Mouse (Mus musculus) gastrocnemius, postnatal 36 days (tissue): ENCODE data around the gene D17H6S53E. TPM values are rescaled to one million over a fixed set of nuclear protein-coding genes. Genes with fewer than 3 reads are reported as not detected.

Source experiments
- DNase-seq, 2 experiments: peaks; one replicate each; pipeline ENCODE4 v3.0.0; 2022
- intact Hi-C: fragments of 180-260 bp; cut with DNase I; formaldehyde crosslinking; loops from one replicate; pipeline ENCODE4 v1.15.1; 2025
- long read RNA-seq, 2 experiments: library from polyadenylated mRNA; stranded (forward); transcript quantifications; one replicate each; pipeline ENCODE4 v2.0.0; 2021
- total RNA-seq, 2 experiments: library from RNA; stranded (reverse); gene quantifications; 2 replicates each; pipeline ENCODE4 v1.2.3; 2021

Gene D17H6S53E
- 10 to 100 TPM; 13.0 to 17.0 TPM for total RNA-seq
- long read RNA-seq, experiment 1, partial matches to known transcripts, result 0 of 4 reads
- long read RNA-seq, experiment 1, other reads (novel, unspliced or antisense), result 3 of 4 reads
- long read RNA-seq, experiment 2, partial matches to known transcripts, result 0 of 1 reads
- long read RNA-seq, experiment 2, other reads (novel, unspliced or antisense), result 1 of 1 reads

DNA sequence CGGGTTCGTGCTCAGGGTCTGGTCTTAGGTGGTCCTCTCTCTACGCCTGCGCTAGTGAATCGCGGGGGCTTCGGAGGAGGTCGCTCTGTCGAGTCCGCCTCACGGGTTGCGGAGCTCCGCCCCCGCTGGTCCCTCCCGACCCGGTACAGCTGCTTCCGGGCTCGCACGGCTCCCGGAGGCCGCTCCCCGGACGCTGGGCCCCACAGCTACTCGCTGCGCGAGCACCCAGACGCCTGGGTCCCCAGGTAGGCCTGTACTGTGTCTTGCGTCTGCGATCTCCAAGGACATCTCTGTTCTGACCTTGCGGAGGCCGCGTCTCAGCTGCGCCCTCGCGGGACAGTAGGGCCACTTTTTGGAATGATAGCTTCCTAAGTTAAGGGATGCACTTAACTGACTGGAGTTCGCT lies at the start of gene D17H6S53E:
D17H6S53E (plus strand) TSS at position 168 of the 406 bp plus-strand sequence.
- DNase-seq, result peak; percentile 65 to 73
- intact Hi-C loops, result no loop called here

DNA sequence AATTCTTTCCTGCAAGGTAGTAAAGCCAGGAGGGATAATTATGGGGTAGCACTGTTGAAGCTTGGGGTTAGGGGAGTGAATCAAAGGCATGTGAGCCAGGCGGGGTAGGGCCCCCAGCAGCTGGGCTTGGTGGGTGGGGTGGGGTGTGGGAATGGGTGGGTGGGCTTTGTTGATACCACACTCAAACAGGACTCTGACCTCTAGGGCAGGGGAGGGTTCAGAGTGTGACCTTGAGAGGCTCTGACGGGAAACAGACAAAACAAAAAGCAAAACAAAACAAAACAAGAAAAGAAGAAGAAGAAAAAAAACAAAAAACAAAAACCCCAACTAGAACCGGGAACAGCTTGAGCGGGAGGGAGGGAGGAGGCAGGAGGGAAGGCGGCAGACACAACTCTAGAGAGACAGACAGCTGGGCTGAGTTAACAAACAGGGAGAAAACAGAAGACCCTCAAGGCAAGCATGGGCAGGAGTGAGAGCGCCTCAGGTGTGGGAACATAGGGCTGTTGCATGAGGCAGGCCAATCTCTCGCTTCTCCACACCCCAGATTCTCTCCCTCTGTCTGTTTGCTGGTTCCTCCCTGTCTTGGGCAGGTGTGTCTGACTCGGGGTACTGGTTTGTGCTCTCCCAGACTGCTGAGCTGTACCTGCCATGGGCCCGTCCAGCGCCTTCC lies 49.5 kb upstream of the D17H6S53E start, which contains the start of gene Ly6g6e:
Ly6g6e (plus strand) TSS at position 396 of the 670 bp plus-strand sequence.
- intact Hi-C loops, result no loop called here
- DNase-seq, result no peak

DNA sequence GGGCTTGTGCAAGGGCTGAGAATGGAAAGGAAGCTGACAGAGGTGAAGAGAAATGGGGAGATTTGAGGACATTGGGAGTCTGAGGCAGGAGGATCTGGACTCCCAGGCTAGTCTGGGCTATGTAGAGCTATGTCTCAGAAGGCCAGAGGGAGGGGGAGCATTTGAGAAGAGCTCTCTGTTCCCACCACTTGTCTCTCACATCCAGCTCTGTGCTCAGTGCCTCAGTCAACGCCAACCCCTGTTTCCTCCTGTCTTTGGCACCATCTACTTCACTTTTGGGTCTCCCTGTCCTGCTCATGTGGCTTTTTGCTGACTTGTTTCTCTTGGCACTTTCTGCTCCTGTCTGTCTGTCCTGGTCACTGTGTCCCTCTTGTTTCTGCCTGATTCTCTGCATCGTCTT lies 48.9 kb upstream of the D17H6S53E start:
- intact Hi-C loops, result no loop called here

DNA sequence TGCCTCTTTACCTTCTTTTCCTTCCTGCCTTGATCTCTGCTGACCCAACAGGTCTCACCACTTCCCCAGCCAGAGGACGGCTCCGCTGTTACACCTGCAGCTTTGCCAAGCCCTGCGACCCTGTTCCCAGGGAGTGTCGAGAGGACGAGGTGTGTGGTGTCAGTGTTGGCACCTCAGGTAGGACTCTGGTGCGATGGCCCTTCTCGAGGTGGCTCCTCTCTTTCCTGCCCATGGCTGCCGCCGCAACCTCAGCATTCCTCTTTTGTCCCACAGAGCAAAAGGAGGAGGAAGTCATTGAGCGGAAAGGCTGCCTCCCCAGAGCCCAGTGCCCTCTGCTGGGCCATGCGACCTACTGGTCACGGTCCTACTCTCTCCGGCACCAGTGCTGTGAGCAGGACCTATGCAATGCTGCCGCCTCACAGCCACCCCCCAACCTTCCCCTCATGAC lies 48.4 kb upstream of the D17H6S53E start, which contains the start of gene Ly6g6d:
Ly6g6d (minus strand) TSS at position 280 of the 448 bp plus-strand sequence.
- DNase-seq, result no peak
- intact Hi-C loops, result no loop called here

More for the DNA sequence above, 48.9 kb upstream of the D17H6S53E start:
- no peak for DNase-seq

DNA sequence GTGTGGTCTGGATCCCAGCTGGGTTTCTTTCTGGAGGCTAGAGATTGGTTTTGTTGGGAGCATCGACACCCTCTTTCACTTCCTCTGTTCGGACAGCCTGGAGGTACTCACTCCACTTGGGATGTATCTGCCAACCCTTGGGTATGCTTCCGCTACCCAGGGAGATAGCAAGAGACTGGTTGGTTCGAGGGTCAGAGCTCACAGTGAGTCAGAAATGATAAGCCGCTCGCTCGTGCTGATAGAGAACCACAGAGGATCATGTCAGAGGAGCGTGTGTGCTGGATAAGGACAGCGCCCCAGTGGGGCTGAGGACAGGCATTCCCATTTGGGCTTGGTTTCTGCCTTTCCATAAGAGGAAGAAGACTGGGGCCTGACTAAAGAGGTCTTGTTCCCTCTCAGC lies 46.4 kb upstream of the D17H6S53E start:
- intact Hi-C loops, result no loop called here
- DNase-seq, result no peak

DNA sequence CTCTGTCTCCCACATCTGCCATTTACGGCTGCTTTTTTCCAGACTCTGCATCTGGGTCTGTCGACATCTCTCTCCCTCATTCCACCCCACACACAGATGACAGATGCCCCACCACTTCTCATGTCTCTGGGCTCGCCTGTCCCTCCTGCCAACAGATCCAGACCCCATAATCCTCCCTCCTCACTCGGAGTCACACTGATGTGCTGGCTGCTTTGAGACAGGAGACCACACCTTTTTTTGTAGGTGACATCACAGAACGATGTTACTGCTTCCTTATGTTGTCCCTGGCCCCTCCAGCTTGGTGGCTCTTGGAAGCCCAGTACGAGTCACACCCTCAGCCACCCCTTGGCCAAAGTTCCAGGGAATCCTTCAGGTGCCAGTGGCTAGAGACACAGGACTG lies 45.9 kb upstream of the D17H6S53E start:
- no peak for DNase-seq
- intact Hi-C loops, result no loop called here

DNA sequence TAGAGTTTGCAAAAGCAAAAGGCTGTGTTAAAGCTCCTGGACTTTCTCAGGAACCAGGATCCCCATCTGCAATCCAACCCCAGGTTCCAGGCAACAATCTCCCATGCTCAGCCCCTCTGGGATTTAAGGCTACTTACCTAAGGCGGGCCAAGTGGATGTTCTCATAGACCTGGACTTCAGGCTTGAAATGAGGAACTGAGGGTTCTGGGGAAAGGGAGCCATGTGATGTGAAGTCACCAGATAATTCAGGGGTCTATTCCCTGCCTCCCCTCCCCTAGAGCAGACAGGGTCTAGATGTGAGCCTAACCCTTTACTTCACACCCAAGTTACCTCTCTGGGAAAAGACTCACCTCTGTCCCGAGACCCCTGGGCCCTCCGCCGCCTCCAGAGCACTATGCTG lies 45.5 kb upstream of the D17H6S53E start:
- DNase-seq, result no peak
- intact Hi-C loops, result no loop called here

DNA sequence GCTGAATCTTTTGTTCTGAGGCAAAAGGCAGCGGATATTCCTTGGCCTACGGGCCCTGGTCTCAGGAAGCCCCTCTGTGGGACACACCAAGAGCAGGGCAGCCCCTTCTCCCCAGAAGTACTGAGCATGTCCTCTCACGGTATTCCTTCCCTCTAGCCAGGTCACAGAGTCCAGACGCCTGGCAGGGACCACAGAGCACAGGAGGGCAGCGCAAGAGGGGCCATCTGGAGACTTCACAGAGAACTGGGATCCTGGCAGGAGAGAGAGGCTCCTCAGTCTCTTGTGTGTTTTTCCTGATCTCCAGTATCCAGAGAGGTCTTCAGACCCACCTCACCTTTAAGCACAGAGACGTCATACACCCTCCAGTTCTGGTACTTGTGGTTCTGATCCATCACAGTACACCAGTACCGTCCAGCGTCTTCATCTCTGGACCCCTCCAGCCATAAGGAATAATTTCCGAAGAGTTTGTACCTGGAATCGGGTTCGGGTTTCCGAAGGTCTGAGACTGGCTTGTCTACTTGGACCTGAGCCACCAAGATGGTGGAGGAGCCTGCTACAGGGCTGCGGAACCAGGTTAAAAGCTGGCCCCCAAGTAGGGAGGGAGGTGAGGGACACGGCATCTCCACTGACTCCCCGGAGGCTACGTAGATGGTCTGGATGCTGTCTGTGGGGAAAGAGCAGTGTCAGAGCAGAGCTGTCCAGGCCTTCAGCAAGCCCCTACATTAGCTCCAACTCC lies 43.2 kb upstream of the D17H6S53E start:
- no peak for DNase-seq
- intact Hi-C loops, result no loop called here

DNA sequence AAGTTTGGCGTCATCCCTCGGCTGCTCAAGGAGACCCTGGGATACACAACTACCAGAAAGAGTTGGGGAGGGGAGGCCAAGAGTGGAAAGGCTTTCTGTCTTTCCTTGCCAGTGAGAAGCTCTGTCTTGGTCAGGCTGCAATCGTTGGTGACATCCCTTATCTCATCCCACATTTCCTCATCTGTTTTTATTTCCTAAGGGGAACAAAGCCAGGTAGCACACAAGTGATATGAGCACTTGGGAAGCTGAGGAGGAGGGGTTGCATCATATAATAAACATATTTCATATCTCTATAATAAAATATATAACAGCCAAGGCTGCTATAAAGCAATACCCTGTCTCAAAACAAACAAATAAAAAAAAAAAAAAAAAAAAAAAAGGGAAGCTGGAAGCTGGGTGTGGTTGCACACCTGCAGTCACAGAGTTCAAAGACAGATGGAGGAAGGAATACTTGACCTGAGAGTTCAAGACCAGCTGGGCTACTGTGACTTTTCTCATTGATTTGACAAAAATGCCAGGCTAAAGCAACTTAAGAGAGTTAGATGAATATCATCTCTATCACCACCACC lies 42.2 kb upstream of the D17H6S53E start:
- intact Hi-C loops, result no loop called here
- DNase-seq, result no peak

DNA sequence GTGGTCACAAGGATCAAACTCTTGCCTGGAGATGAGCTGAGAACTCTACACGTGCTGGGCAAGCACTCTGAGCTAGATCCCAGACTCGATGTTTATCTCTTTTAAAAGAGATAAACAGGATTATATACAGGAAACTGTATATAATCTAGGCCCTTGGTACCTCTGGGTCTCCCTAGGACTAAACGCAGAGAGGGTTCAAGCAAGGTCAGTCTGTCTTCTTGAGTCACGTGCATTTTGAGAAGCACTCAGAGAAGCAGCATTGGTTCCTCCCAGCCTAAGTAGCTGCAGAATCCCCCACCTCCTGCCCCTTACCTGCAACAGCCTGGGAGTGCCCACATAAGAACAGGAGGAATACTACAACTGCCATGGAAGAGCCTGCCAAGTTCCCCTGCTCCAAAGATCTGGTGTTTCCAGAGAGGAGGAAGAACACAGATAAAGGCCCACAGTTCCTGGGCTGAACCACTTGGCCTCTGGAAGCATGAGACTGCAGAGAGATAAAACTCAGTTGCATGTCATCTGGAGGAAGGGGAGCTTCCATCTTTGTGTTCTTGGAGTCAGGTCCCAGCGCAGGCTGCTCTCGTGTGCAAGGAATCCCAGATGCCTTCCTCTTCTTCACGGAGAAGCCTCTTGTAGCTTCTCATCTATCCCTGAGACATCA lies 40.8 kb upstream of the D17H6S53E start, which contains the start of gene Ly6g6f:
Ly6g6f (minus strand) TSS at position 403 of the 658 bp plus-strand sequence.
- intact Hi-C loops, result loop anchor here (5.0 kb wide), 1 partner anchor 63 kb away; no protein-coding TSS in a partner anchor
- DNase-seq, result no peak

DNA sequence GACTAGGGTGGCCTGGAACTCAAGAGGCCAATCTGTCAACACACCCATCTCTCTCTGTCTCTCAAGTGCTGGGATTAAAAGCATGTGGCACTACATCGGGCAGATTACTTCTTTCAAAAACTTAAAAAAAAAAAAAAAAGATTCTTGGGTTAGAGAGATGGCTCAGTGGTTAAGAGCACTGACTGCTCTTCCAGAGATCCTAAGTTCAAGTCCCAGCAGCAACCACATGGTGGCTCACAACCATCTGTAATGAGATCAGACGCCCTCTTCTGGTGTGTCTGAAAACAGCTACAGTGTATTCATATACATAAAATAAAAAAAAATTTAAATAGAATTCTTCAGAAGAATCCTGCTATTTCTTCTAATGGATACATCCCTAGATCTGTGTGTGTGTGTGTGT lies 38.0 kb upstream of the D17H6S53E start:
- DNase-seq, result no peak
- intact Hi-C loops, result loop anchor here (5.0 kb wide), 1 partner anchor 66 kb away; no protein-coding TSS in a partner anchor

DNA sequence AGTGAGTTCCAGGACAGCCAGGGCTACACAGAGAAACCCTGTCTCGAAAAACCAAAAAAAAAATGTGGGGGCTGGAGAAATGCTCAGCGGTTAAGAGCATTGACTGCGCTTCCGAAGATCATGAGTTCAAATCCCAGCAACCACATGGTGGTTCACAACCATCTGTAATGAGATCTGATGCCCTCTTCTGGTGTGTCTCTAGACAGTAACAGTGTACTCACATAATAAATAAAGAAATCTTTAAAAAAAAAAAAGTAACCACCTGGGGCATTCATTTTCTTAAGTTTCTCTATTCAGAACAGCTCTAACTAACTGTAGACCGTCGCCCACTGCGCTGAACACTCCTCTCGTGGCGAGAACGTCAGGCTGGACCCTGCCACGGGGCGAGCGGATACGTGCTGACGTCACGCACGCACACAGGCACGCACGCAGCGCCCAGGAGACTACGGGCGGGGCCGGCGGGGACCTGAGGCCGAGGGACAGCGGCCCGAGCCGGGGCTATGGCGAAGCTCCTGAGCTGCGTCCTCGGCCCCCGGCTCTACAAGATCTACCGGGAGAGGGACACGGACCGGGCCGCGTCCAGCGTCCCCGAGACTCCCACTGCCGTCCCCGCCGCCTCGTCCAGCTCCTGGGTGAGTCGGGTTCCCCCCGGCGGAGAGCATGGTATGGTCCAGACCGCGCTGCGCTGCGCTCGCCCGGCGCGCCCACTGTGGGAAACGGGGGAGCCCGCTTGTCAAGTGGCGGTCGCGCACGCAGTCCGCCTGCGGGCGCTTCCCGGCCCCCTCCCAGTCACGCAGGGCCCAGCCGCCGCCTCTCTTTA lies 37.1 kb upstream of the D17H6S53E start, which contains the start of gene Abhd16a:
Abhd16a (plus strand) TSS at position 439 of the 820 bp plus-strand sequence.
- DNase-seq, result peak; percentile 91 to 94
- intact Hi-C loops, result loop anchor here (5.0 kb wide), 1 partner anchor 67 kb away; no protein-coding TSS in a partner anchor

DNA sequence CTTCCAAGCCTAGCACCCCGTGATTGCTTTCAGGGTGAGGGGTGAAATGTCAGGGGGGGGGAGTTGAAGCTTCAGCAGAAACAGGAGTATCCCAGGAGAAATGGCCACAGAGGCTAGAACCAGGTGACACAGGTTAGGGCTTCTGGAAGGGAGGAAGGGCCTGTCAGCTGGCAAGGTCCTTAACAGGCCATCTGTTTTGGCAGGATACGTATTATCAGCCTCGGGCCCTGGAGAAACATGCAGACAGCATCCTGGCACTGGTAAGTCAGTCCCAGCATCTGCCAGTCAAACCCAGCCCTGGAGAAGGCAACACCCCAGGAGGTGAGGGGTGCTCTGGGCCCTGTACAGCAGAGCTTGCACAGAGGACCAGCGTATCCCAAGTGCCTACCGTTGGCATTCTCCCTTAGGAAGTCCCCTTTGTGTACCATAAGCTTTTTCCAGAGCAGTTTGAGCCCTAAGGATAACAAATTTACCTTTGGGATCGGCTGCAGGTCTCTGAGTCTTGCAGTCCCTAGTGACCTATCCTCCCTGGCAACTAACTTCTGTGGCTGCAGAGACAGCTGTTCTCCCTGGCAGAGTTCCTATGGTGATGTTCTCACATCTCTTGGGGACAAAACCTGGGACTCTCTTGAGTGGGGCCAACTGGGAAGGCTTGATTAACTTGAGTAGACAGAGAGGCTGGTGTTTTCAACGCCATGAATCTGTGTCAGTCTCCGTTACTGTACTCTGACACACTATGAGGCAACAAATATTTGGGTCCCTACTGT lies 35.8 kb upstream of the D17H6S53E start:
- DNase-seq, result peak; percentile 22 to 37
- intact Hi-C loops, result no loop called here

DNA sequence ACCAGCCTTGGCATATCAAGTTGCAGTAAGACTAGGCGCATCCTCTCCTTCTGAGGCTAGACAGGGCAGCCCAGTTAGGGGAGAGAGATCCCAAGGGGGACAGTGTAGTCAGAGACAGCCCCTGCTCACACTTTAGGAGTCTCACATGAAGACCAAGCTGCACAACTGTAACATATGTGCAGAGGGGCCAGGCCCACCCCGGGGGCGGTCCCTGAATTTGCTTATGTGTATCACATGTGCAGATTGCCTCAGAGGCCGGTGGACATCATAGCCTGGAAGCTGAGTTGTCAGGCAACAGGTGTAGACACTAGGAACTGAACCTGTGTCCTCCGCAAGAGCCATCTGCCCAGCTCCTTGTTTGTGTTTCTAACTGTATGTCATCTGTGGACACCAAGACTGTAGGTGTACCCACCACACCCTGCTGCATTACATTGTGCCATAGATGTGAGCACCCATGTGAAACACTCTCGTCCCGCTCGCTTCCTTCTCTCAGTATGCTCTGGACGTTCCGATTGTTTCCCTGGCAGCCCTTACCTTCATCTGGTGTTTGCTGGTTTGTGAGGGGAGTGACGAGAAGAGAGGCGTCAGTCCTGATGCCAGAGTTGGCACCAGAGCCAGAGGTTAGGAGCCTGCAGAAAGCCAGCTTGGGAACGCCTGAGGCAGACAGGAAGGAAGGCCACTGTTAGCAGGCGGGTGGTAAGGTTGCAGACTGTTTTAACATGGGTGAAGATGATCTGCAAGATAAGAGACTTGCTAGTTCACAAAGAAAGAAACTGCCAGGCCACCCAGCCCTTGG lies 33.6 kb upstream of the D17H6S53E start:
- DNase-seq, result peak in 1 of 2 experiments; percentile 12
- intact Hi-C loops, result no loop called here

DNA sequence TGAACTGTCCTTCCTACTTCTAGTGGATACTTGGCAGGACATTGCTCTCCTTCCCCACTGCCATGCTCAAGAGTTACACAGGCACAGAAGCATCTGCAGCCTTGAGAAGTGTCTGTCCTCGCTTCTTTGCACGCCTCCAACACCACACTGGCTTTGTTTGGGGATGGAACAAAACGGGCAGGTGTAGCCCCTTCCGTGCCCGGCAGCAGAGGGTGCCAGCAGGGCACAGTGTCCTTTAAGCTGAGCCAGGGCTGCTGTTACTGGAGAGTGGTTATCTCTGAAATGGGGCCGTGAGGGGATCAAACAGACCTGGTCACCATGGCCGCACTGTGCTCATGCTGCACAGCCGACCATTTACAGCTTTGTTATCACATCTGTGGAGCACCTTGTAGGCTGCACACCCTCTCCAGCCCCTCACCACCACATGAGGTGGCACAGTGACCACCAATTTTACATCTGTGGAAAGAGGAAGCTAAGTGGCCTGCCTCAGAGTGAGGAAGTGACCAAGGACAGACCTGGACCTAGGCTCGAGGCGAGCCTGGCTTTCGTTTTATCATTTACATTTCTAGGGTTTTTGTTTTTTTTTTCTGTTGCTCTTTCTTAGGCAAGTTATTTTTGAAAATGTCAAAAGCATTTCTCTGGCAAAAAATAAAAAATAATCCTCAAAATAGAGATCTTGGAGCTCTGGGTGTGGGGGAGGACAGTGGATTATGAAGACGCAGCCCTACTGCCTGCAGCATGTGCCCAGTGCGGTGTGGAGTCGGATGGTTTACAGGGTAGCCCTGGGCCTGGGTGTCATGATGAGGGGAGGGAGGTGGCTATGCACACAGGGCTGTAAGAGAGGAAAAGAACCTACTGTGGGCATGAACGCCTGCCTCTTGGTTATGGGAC lies 31.5 kb upstream of the D17H6S53E start:
- DNase-seq, result no peak
- intact Hi-C loops, result no loop called here

DNA sequence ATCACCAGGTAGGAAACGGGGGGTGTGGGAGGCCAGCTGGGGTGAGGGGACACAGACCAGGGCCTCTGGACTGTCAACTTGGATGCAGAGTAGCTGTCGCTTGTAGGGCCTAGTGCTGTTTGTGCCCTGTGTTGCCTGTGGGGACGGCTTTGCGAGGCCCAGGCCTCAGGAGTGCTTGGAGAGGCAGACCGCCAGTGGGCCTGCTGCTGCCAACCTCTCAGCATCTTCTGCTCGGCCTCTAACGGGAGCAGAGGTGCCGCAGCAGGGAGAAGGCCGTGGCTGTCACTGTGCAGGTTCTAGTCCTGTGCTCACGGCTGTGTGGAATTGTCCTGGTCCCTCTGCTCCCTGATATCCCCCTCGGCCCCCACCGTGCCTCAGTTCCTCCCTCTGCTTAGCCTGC lies 29.6 kb upstream of the D17H6S53E start:
- no peak for DNase-seq
- intact Hi-C loops, result no loop called here
